Comparison of ENCODE assay signal across 8 mouse cellular contexts in the genomic region with DNA sequence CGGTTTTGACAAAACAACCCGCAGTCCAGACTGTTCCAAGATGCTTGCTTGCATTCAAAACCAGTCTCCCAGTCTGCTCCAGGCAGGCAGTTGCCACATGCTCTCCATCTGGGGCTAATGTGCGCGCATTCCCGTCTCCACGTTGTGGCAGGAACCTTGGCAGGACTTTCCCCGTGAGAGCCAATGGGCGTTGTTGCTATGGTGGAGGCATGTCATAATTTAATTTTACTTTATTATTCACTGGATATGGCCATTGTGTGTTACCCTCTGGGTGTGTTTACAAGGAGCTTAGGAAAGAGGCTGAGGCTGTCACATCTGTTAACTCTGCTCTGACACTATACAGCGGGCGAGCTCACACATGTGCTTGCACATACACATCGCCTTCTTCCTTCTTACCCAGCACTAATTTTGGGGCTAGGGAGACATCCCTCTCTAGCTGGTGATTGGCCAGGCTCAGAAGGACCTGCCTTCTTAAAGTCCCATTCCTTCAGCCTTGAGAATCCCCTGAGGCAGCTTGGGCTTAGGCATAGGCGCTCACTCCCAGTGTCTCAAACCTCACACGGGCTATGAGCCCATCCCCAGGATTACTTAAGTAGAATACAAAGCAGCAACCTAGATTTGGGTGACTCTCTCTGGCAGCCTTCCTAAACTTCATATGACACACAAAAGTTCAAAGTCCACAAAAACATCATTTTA.
A peak's percentile ranks its signal among the peaks of the same experiment; 100 is the strongest.
DNase-seq lines count a peak whose midpoint lies in the region; ATAC-seq lines count a peak whose summit lies in the region.

No protein-coding gene starts in this region.

- 0 out of 2 replicates have a peak, but pooled peaks have one; percentile 27 for ATAC-seq in embryonic facial prominence, embryonic 11.5 days (replicated peaks; ENCODE audit: insufficient number of reproducible peaks, low FRiP score, low TSS enrichment, low read depth)
- peak; percentile 46 for ATAC-seq in midbrain, embryonic 15.5 days (replicated peaks)
- ATAC-seq in erythroblast, adult 5-6 weeks (replicated peaks; ENCODE audit: low FRiP score, poor library complexity, severe bottlenecking), result no peak
- ATAC-seq in heart, embryonic 11.5 days (replicated peaks; ENCODE audit: insufficient number of reproducible peaks, low FRiP score, low TSS enrichment), result no peak

- H3K4me1 ChIP-seq in embryonic facial prominence, embryonic 11.5 days (ENCODE audit: control insufficient read depth, insufficient read depth, low read length), result no peaks in the 10 kb centered on the region
- H3K4me1 ChIP-seq in midbrain, embryonic 15.5 days, result peaks cover 36% of the 10 kb centered on the region
- H3K4me1 ChIP-seq in heart, embryonic 11.5 days (ENCODE audit: control insufficient read depth, insufficient read depth, low read length), result peaks cover 2% of the 10 kb centered on the region; the same call in 1 of the 2 replicates

- H3K36me3 ChIP-seq in embryonic facial prominence, embryonic 11.5 days (replicated peaks; ENCODE audit: control insufficient read depth, insufficient read depth, low read depth, low read length), result no peaks in the 10 kb centered on the region
- no peaks in the 10 kb centered on the region for H3K36me3 ChIP-seq in midbrain, embryonic 15.5 days (replicated peaks)
- H3K36me3 ChIP-seq in heart, embryonic 11.5 days (ENCODE audit: control insufficient read depth, insufficient read depth, low read length), result no peaks in the 10 kb centered on the region

- whole genome bisulfite sequencing in embryonic facial prominence, embryonic 11.5 days, result 50% methylated on average over 13 of the region's 13 CpGs
- 29% methylated on average over 13 of the region's 13 CpGs for WGBS in midbrain, embryonic 15.5 days
- 81% methylated on average over 13 of the region's 13 CpGs for WGBS in heart, embryonic 11.5 days (ENCODE audit: insufficient replicate concordance)

- H3K27me3 ChIP-seq in embryonic facial prominence, embryonic 11.5 days (ENCODE audit: control insufficient read depth, insufficient read depth, low read length), result no peaks in the 10 kb centered on the region
- H3K27me3 ChIP-seq in midbrain, embryonic 15.5 days (replicated peaks), result no peaks in the 10 kb centered on the region
- no peaks in the 10 kb centered on the region for H3K27me3 ChIP-seq in heart, embryonic 11.5 days (ENCODE audit: control insufficient read depth, insufficient read depth, low read length)

- no peak overlapping the region for H3K4me2 ChIP-seq in embryonic facial prominence, embryonic 11.5 days (ENCODE audit: low read depth, low read length)
- H3K4me2 ChIP-seq in midbrain, embryonic 15.5 days, result peak overlapping the region; percentile 20; the same call in 1 of the 2 replicates
- H3K4me2 ChIP-seq in heart, embryonic 11.5 days, result no peak overlapping the region

- peak; percentile 47 for DNase-seq in embryo, embryonic 11 days
- no peak for DNase-seq in embryo, embryonic 9.5 days (ENCODE audit: extremely low spot score)
- DNase-seq in embryonic facial prominence, embryonic 11.5 days (ENCODE audit: low spot score), result peak; percentile 57
- DNase-seq in layer of hippocampus, adult 18-20 months (ENCODE audit: low spot score in 2 of 2), result peak; percentile 73 to 77
- no peak for DNase-seq in T-cell, adult 2 months (ENCODE audit: low spot score)

- H3K9me3 ChIP-seq in embryonic facial prominence, embryonic 11.5 days (replicated peaks; ENCODE audit: control insufficient read depth, low read length), result no peaks in the 10 kb centered on the region
- no peaks in the 10 kb centered on the region for H3K9me3 ChIP-seq in midbrain, embryonic 15.5 days
- no peaks in the 10 kb centered on the region for H3K9me3 ChIP-seq in heart, embryonic 11.5 days (replicated peaks; ENCODE audit: control insufficient read depth, low read length)

- no peak overlapping the region for H3K9ac ChIP-seq in embryonic facial prominence, embryonic 11.5 days (replicated peaks; ENCODE audit: low read length)
- H3K9ac ChIP-seq in midbrain, embryonic 15.5 days, result 0 out of 2 replicates have a peak overlapping the region, but pooled peaks have one; percentile 6
- no peak overlapping the region for H3K9ac ChIP-seq in heart, embryonic 11.5 days (ENCODE audit: low read depth, low read length)

- H3K27ac ChIP-seq in embryonic facial prominence, embryonic 11.5 days (replicated peaks; ENCODE audit: low read depth, low read length), result no peak overlapping the region
- peak overlapping the region; percentile 67 for H3K27ac ChIP-seq in midbrain, embryonic 15.5 days
- no peak overlapping the region for H3K27ac ChIP-seq in heart, embryonic 11.5 days (ENCODE audit: low read depth, low read length)

- no peak overlapping the region for H3K4me3 ChIP-seq in embryonic facial prominence, embryonic 11.5 days (ENCODE audit: low read depth, low read length)
- H3K4me3 ChIP-seq in midbrain, embryonic 15.5 days, result no peak overlapping the region
- no peak overlapping the region for H3K4me3 ChIP-seq in heart, embryonic 11.5 days (ENCODE audit: low read depth, low read length)

Comparison
In these comparisons a context has a peak if more than half of its experiments do, and no peak if none do; other contexts are left out.
1. DNase-seq: peak in embryo, embryonic 11 days (single experiment), embryonic facial prominence, embryonic 11.5 days (single experiment) and layer of hippocampus, adult 18-20 months (2 of 2); none in embryo, embryonic 9.5 days (single experiment) and T-cell, adult 2 months (single experiment).
2. ATAC-seq: peak in embryonic facial prominence, embryonic 11.5 days (single experiment) and midbrain, embryonic 15.5 days (single experiment); none in erythroblast, adult 5-6 weeks (single experiment) and heart, embryonic 11.5 days (single experiment).